Mouse (Mus musculus) lung, postnatal 36 days (tissue): ENCODE measurements at regions not wholly inside any gene's neighbourhood (a gene's known extent, or its start where the extent isn't known, plus 50 kb on each side); places are given as distances from the start of the nearest gene placed in this dataset.

ENCODE experiments used
- DNase-seq: peaks from one replicate; pipeline ENCODE4 v3.0.0; 2022; ENCODE audit warnings: mixed read lengths

GRCm38 (mm10) chr14:88410722-88411437, 60.3 kb downstream of the Pcdh20 start:
- no peak for DNase-seq

DNA sequence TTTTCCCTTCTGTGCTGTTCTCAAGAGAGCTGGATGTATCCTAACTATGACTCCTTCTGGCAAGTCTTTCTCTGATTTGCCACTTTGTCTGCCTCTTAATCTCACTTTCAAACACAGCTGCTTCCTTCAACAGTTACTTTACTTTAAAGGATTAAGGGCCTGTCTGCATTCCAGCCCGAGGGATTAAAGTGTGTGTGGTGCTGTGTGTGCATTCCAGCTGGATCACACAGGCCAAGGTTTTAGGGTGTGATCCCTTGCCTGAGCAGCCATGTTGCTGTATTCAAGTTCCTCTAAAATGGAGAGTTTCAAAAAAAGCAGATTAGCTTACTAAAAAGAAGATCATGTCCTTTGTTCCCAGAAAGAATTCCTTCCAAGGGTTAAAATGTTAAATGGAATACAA, 71.9 kb downstream of the Pcdh20 start:
- DNase-seq = no peak

GRCm38 (mm10) chr14:88397187-88397586, 74.0 kb downstream of the Pcdh20 start:
- DNase-seq = no peak

DNA sequence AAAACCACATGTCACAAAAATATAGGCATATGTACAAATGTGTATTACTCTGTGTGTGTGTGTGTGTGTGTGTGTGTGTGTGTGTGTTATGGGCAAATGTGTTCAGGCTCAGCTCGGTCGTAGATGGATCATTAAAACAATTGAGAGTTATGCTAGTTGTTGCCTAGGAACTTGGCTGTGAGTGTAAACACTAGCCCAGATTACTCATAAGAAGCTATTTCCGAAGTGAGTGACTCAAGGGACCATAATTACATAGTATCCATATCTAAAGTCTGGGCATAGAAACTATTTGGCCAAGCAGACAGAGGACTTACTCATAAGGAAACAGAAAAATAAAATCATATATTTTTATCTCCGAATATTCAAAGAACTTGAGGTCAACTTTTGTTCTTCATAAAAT, 76.2 kb downstream of the Pcdh20 start:
- DNase-seq = no peak

DNA sequence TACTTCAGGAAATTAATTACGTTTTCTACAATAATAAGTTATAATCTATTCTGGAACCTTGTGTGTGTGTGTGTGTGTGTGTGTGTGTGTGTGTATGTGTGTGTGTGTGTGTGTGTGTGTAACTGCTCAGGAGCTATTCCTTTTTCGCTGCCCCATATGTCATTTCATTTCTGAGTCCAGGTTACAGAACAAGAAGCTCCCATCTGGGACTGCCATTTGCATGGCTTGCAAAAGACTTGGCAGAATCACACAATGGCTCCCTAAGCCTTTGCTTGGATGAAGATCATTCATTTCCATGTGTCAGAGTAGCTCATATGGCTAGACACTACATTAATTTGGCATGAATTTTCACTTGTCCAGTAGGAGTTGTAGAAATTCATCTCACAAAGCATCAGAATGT, 86.6 kb downstream of the Pcdh20 start:
- no peak for DNase-seq

- peak; percentile 67 for DNase-seq
Measured at GRCm38 (mm10) chr14:88347177-88347576, 124.0 kb downstream of the Pcdh20 start.

DNA sequence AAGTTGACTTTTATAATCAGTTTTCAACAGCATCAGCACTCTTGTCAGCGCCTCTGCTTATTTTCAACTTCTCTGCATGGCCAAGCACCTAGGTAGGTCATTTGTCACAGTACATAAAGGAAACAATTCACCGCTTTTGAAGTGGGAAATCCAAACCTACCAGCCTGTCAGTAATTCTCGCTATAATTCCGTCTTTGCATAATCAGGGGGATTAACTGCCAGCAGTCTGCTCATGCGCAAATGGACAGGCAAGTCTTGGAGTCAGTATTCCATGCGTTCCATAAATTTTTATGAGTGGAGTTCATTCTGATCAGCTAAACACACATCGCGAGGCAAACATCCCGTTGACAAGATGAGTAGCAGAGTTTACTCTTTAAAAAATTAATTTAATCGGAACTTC, 133.9 kb downstream of the Pcdh20 start:
- no peak for DNase-seq

DNA sequence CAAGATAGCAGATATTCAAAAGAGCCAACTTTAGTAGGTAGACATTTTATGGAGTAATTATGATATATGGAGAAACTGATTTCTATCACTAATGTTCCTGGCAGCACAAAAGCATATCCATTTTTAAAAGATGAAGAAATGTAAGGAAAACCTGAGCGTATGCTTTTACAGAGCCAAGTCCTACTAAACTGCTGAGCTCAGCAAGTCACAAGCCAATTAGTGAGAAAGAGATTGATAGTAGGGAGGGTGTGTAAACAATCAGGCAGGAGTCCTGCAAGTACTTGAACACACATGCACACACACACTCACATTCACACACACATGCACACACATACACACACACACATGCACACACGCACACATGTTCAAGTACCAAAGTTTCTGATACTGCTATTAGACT, 140.6 kb downstream of the Pcdh20 start:
- no peak for DNase-seq

DNA sequence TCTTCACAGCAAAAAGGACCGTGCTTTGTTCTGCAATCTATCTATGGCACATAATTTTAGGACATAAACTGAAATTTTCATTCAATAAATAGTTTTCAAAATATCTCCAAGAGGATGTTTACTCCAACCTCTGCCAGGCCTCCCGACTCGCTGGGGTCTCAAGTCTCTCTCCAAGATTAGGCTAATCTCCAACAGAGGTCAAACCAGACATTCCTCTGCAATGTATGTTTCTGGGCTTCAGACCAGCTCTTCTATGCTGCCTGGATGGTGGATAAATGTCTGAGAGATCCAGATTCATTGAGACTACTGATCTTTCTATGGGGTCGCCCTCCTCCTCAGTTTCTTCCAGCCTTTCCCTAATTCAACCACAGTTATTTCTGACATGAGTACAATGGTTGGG, 144.8 kb downstream of the Pcdh20 start:
- no peak for DNase-seq

GRCm38 (mm10) chr14:88278327-88278726, 192.9 kb downstream of the Pcdh20 start:
- DNase-seq = peak; percentile 3

DNA sequence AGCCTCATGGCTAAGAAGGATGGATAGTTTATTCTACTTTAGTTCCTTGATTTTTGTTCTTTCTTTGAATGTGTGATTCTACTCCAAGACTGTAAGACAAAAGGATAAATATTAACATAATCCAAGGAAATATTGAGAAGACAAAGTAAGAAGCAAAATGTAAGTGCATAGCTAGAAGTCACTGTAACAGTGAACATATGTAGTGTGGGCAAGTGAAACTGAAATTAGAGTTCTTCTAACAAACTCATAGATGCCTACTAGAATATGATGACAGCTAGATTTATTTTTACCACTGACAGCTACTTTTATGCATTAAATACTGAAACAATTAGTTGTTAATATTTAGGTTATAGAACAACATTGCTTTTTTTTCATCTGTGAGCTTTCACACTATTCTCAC, 206.4 kb downstream of the Pcdh20 start:
- DNase-seq = no peak

- DNase-seq = no peak
Measured at GRCm38 (mm10) chr14:88259034-88259433, 212.2 kb downstream of the Pcdh20 start.

DNA sequence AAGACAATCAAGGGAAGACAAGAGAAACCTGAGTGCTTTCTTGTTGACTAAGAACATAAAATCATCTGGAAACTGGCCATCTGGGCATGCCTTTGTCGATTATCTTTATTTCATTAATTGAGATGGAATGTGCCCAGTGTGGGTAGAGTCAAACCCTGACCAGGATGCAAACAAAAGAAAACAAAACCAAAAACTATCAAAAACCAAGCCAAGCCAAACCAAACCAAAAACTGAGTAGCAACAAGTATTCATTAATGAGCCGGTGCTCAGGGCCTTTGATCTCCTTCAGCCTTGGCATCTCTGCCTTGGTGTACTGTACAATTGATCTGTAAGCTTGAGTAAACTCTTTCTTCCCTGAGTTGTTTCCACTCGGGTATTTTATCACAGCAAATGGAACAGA, 216.1 kb downstream of the Pcdh20 start:
- no peak for DNase-seq
